Mouse (Mus musculus) cerebellum, postnatal 4 days (tissue): Measurements from ENCODE around the gene Tubg2.
A peak's percentile ranks its signal among the peaks of the same experiment; 100 is the strongest.
"Not testable (repeated sequence)": the region's sequence is repeated elsewhere in the genome, so short reads cannot be mapped to it uniquely, and the experiment has no call there.

Experiments
- DNase-seq, 2 experiments: peaks; one replicate each; pipeline ENCODE4 v3.0.0; 2022; ENCODE audit warnings: low spot score in 2 of 2, mixed read lengths in 1 of 2

Tubg2 gene

DNA sequence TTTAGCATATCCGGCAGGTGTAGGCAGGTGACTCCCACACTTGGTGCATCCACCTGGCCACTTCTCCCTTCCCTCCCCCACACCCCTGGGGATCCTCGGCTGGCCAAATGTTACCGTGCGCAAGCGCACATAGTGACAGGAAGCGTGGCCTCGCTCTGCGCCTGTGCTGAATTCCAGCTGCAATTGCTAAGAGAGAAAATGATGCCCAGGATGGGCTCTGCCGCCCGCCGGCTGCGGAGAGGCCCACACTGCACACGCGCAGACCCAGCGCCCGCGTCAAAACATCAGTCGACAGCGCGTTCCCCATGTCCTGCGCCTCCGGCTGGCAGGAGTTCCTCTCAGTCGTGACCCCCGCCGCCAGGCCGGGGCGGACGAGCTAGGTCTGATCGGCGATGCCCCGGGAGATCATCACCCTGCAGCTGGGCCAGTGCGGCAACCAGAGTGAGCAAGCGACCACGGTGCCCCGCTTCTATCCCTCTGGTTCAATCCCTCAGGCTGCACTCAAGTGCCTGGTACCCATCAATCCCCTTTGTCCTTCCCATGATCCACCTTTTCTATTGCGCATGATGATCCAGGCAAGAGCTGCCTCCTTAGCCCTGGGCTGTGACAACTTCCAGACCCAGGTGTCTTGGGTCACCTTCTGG, at the start of gene Tubg2:
Gene Tubg2 (plus strand): TSS at position 180 of the 644 bp plus-strand sequence.
- DNase-seq, result peak; percentile 54 to 56

DNA sequence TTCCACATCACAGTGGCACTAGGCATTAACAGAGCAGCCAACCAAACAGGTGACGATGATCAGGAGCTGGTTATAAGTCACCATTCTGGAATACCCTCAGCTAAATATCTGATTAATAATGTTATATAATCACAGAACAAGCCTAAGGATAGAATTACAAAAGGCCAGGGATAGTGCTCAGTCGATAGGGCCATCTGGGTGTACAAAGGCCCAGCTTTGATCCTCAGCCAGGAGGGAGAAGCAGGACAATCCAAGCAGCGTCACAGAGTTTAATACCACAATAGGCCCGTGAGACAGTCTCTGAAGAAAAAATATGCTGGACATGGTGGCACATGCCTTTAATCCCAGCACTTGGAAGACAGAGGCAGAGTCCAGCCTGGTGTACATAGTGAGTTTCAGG, 46.4 kb upstream of the Tubg2 start:
- DNase-seq, result no peak

DNA sequence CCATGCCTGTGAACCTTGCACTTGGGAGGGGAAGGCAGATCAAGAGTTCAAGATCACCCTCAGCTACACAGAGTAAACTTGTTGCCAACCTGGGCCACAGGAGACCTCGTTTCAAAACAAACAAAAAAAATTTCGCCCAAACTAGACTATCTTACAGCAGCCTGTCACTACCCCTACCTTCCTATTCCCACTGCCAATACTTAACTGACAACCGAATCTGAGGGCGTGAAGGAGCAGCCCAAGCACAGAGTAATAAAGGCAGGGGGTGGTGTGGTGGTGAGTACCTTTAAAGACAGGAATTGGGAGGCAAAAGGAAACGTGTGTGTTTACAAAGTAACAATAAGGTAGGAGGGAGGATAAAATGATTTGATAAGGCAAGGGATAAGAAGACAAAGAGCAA, 45.0 kb upstream of the Tubg2 start:
- DNase-seq, result no peak

DNA sequence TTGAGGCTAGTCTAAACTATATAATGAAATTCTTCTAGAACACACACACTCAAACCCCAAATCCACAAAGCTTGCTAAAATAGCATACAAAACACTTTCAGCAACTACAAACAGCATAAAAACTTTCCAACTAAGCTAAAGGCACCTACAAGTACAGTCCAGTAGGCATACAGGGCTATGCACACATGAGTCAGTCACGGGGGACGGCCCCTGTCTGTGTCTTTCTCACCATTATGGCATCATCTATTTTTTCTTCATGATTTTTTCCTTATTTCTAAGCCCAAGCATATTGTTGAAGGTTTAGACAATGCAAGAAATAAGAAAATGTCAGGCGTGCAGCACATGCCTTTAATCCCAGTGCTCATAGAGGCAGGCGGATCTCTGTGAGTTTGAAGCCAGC, 44.5 kb upstream of the Tubg2 start:
- no peak for DNase-seq

DNA sequence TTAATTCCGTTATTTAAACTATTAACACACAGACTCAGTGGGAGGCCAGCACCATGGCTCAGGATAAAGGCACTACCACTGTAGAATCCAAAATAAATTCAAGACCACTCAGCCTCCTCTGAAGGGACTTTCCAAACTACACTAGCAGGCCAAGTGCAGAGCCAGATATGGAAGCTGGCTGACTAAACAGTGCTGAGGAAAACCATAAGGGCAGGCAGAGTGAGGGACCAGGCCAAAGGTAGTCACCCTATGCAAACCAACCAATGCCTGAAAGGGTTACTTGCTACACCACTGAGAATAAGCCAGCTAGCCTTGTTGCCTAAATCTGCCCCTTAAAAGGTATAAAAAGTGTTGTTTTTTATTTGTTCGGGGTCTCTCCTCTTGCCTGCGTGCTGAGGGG, 43.5 kb upstream of the Tubg2 start:
- no peak for DNase-seq

DNA sequence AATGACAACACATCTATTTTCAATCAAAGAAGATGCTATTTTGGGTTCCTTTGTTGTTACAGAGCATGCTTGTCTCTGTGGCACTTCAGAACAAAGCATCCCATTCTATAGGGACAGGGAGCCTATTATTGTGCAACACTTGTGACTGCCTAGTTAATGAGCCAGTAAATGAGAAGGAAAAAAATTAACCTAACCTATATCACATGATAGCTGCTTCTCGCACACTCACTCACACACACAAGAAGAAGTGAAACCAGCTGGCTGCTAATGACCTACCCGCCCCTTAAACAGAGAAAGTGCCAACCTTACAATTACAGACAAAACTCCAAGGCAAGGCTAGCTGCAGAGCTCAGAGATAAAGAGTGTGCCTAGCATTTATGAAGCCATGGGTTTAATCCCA, 40.1 kb upstream of the Tubg2 start:
- no peak for DNase-seq

DNA sequence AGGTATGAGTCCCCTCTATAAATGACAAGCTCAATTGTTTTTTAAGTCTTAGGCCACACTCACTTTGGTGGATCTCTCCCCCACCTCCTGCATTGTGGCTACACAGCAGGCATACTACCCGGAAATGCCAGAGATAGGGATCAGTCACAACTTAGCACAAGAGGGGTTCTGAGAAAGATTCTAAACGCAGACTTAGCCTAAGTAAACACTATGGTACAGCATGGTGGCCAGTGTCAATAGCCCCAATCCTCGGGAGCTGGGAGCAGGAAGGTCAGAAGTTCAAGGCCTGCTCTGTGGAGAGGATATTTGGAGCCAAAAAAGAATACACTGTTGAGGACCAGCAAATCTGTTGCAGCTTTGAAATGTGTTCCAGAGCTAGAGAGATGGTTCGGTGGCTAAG, 37.6 kb upstream of the Tubg2 start:
- no peak for DNase-seq

DNA sequence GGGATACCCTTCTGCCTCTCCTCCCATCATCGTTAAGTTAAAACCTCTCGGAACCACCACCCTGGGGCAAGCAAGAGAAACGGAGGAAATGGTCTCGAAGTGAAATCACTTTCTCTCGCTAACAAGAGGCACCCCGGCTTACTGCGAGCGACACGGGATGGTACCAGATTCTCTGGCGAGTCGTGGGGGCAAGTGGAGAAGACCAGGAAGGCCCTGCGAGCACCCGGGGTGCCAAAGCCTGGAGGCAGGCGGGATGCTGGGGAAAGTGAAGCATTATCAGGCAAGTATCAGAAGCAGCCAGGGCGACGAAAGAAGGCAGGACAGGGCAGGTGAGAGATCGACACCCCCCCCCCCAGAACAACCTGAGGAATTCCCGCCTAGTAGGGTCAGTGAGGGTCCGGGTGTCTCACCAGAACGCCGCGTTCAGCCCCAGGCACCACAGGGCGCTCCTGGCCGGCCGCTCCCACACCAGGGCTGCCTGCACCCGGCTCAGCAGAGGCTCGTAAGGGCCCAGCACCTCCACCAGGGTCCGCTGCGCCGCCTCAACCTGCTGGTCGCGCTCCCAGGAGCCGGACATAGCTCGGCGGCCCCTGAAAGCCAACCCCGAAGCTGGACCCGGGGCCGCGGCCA, 36.5 kb upstream of the Tubg2 start:
- no peak for DNase-seq

DNA sequence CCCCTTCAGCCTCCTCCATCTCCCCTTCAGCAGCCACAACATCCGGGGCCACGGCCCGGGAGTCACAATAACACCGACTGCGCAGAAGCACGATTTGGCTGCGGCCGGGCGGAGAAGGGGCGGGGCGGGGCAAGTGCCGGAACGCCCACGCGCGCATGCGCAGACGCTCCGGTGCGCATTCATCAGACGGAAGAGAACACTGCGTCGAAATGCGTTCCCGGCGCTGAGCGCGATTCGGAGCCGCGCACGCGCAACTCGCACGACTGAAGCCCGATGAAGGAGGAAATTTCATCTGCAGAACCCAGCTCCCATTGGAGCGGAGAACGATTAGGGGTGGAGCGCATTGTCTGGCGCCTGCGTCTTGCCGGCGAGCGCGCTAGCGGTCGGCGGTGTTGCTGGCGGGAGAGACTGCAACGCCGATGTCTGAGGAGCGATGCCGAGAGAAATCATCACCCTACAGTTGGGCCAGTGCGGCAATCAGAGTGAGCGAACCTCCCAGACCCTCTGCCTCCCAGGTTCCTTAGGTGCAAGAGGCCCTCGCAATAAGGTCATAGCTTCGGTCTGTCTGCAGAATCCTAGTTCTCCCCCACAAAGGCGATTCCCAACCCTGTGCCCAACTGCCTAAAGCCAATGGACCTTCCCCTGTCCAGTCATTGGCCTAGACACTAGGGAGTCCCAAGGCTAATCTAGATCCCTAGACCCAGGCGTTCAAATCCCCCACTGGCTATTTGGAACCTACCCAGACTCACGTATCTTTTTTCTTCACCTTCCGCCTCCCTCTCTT, 35.8 kb upstream of the Tubg2 start, which contains the start of the genes Retreg3 and Tubg1:
Gene Retreg3 (minus strand): TSS at position 133 of the 784 bp plus-strand sequence.
Gene Tubg1 (plus strand): TSS at position 178 of the 784 bp plus-strand sequence.
- DNase-seq, result peak; percentile 98 to 100

DNA sequence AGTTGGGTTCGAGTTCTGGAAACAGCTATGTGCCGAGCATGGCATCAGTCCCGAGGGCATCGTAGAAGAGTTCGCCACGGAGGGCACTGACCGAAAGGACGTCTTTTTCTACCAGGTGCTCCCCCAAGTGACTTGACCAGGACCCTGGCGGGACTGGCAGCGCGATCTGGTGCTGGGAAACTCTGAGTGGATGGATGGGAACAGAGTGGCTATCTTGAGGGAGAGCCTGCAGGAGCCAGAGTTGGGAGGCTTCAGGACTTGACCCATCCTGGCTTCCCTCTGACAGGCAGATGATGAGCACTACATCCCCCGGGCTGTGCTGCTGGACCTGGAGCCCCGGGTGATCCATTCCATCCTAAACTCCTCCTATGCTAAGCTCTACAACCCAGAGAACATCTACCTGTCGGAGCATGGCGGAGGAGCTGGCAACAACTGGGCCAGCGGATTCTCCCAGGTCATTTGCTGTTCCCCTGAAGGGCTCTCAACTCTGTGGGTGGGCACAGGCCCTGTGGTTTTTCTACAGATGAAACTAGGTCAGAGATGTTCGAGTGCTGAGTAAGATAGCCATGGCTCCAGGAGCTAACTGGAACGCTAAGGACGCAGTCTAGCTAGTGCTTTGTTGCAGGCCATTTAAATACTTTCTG, 35.0 kb upstream of the Tubg2 start:
- no peak for DNase-seq

DNA sequence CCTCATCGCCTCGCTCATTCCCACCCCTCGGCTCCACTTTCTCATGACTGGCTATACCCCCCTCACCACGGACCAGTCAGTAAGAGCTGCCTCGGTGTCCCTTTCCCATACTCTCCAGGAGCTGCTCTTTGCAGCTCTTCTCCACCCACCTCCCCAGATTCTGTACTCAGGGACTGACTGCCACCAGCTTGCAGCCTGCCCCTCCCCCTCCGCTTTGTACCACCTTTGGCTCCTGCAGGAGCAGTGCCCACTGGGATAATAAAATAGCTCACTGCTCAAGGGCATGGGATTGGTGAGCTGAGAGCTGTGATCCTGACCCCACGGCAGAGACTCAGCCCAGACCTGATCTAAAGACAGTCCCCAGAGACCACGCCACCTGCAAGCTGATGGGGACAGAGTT, 31.2 kb upstream of the Tubg2 start:
- DNase-seq, result not testable (repeated sequence)

DNA sequence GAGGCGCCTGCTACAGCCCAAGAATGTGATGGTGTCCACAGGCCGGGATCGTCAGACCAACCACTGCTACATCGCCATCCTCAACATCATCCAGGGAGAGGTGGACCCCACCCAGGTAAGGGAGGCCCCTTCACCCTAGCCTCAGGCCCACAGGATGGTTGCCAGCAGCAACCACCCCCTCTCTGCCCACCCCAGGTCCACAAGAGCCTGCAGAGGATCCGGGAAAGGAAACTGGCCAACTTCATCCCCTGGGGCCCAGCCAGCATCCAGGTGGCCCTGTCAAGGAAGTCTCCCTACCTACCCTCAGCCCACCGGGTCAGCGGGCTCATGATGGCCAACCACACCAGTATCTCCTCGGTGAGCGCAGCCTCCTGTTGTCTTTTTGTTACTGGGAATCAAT, 30.7 kb upstream of the Tubg2 start:
- DNase-seq, result not testable (repeated sequence)

DNA sequence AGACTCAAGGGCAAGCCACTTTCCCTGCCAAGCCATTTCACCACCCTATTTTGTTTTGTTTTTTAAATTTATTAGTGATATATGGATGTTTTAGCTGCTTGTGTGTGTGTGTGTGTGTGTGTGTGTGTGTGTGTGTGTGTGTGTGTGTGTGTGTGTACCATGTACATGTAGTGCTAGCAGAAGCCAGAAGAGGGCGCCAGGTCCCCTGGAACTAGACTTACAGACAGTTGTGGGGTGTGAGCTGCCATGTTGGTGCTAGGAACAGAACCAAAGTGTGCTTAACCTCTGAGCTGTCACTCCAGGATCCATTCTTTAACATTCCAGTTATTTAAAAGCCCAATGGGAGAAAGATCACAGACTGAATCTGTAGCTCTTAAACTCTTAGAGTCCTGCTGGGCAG, 28.6 kb upstream of the Tubg2 start:
- no peak for DNase-seq

DNA sequence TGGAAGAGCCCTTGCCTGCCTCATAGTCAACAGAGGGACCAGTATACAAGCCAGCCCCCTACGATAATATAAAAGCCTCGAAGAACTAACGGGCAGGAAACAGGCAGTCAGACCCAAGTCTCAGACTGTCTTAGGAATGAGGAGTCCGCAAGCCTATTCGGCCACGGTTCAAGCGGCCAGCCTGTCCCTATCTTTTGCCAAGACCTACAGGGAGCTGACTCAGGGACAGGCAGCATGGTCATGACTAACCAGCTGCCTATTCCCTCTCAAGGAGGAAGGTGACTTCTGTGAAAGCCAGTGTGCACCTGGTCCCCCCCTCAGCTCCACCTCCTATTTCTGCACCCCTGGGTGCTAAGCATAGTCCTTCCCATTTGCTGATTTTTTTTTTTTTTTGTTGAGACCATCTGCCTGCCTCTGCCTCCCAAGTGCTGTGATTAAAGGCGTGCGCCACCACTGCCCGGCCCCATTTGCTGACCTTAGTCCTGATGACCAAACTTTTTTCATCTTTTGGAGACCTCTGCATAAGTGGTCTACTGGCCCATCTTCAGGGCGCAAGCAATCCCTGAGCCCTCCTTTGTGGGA, 26.6 kb upstream of the Tubg2 start:
- no peak for DNase-seq

DNA sequence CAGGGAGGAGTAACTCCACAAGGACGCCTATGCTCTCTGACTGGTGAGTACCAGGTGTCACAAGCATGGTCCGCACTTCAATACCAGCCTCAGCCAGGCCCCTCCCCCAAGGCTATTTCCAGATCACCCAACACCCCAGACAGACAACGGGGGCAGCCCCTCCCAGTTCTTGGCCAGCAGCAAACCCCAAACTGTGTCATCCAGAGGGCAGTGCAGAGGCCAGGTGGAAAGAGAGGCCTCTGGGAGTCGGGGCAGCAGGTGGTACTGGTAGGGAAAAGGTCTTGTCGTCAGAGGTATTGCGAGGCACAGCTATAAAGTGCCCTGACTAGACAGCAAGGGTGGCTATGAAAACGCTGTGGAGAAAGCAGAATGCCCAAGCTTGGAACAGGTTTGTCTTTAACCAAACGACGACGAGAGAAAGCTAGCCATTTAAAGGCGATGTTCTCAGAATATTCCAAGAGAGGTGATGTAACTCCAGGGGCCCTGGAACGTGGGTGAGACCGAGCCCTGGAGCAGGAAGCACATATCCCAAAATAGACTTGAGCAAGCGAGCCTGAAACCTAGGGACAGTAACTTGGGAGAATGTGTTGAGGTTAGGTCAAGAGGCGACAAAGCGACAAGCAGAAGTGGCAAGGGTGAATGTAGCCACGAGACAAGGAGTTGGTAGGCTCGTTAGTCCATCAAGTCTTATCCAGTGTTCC, 25.5 kb upstream of the Tubg2 start:
- no peak for DNase-seq

DNA sequence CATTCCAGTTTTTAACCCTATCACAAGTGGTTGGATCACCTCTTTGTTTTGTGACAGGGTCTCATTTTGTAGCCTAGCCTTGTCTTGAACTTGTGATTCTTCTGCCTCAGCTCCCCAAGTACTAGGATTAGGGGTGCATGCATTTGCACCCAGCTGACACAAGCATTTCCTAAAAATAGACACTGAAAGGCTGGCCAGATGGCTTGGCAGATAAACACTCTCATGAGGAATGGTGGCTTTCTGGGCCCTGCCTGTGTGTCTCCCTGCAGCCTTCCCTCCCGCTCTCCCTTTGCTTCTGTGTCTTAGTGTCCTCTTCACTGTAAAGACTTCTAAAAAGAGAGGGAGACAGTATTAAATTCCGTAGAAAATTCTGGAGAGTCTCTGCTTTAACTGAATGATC, 24.5 kb upstream of the Tubg2 start:
- DNase-seq, result no peak

DNA sequence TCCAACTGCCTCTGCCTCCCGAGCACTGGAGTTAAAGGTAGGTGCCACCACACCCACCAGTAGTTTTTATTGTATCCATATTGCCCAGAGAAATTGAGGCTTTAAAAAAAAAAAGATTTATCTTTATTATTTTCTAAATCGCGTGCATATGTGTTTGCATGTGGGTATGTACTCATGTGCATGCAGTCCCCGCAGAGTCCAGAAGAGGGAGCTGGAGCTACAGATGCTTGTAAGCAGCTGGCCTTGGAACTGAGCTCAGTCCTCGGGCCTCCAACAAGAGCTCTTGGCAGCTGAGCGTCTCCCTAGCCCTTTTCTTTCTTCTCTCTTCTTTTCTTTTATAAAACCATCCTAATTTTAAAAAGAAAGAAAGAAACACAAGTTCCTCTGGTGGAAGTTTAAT, 24.0 kb upstream of the Tubg2 start:
- DNase-seq, result peak in 1 of 2 experiments; percentile 48

DNA sequence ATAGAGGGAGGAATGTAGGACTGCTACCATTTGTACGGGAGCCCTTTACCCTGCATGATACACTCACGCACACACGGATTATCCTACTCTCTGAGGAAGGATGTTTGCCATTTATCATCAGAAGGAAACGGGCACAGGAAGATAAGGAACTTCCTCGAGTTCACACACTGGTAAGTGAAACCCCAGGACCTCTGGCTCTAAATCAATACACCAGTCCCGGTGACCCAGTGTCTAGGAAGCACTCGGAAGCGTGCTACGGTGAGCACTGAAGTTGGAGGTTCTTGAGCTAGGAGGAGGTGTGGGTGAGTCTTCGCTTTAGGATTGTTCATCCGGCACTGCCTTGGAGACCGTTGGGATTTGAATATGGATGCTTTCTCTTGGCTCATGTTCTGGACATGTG, 22.7 kb upstream of the Tubg2 start:
- no peak for DNase-seq

DNA sequence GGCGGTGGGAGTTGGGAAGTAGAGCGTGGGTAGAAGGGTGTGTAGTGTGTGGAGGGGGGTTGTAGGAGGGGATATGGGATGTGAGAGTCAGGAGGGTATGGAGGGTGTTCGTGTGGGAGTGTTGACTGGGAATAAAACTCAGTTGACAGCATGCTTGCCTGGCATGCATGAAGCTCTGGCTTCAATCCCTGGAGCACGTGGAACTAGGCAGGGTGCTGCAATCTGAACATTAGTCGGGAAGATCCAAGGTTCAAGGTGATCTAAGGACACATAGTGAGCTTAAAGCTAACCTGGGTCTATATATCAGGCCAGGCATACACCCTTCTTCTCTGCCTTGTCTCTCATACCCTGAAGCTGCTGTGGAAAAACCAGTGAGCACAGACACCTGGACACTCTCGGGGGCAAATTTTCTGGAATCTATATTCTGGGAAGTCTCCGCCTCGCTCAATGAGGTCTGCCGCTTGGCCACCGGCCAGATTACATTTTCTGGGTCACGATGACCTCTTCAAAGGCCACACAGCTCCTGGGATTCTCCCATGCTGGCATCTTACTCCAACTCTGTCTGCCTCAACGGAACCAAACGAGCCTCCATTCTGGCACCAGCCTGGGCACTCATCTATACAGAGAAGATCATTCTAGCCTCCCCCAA, 21.4 kb upstream of the Tubg2 start:
- no peak for DNase-seq

DNA sequence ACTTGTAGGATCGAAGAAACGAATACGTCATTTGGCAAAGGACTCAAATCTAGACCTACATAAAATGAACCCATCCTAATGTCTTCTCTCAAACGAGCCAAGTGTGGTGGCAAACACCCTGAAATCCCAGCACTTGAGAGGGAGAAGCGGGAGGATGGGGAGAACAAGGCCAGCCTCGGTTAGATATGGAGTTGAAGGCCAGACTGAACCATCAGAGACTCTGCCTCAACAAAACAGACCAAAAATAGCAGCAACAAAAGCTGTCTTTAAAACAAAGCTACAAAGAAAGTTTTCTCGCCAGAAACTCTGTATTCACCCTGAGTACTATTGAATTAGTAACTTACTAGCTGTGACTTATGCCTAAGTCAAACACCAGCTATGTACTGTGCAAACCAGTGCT, 18.7 kb upstream of the Tubg2 start:
- DNase-seq, result no peak
